Mouse (Mus musculus): Measurements from ENCODE around the gene Smcr8. TPM values are rescaled to one million over a fixed set of nuclear protein-coding genes. Genes with fewer than 3 reads are reported as not detected.
A peak's percentile ranks its signal among the peaks of the same experiment; 100 is the strongest.

Smcr8 gene
- polyA plus RNA-seq, 1 experiment: 12.1 TPM

GRCm38 (mm10) chr11:60826700-60827099 lies 49.4 kb downstream of the Smcr8 start:
- no peak for DNase-seq
- H3K27ac ChIP-seq (ENCODE audit: insufficient read depth, low read depth, low read length): no peak overlapping the region
- no peaks in the 10 kb centered on the region for H3K27me3 ChIP-seq (replicated peaks; ENCODE audit: control insufficient read depth, insufficient read depth, low read length)
- no peaks in the 10 kb centered on the region for H3K36me3 ChIP-seq (ENCODE audit: control insufficient read depth, insufficient read depth, low read length)
- no peak for TF ChIP-seq POLR2A (IDR thresholded peaks at IDR 0.05; ENCODE audit: low read depth, low read length)
- TF ChIP-seq CTCF (conservative IDR thresholded peaks at IDR 0.05; ENCODE audit: insufficient read depth, insufficient read length, low read depth, low read length): no peak
- H3K4me1 ChIP-seq (ENCODE audit: control insufficient read depth, insufficient read depth, low read length): peaks cover 4% of the 10 kb centered on the region; the same call in 1 of the 2 replicates
- WGBS: 68% methylated on average over 1 of the region's 1 CpGs
- H3K4me3 ChIP-seq (ENCODE audit: insufficient read depth, low read depth, low read length): no peak overlapping the region

DNA sequence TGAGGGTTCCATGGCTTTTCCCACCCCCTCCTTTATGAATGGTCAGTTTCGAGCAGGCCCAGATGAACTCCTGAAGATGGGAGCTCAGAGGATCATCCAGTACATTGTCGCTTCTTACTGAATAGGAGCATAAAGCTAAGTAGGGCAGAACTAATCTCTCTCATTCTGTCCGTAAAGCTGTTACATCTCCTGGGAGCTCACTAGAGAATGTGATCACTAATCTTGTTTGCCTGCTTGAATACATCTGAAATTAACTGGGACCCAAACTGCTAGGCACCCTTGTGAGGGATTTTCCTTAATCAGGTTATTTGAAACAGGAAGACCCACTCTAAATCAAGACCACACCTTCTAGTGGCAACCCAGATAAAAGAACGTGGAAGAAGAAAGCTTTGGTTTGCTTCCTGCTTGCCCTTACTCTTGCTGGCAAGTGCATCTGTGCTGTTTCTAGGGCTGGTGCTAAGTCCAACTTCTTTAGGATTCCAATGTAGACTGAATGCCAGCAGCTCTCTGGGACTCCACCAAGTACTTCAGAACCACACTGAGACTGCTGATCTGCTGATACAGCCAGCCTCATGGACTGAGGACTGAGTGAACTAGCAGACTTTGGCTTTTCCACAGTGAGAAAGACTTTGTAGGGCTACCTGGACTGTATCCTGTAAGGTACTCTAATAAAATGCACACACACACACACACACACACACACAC lies 50.1 kb downstream of the Smcr8 start:
- H3K27me3 ChIP-seq (replicated peaks; ENCODE audit: control insufficient read depth, insufficient read depth, low read length): no peaks in the 10 kb centered on the region
- H3K4me3 ChIP-seq (ENCODE audit: insufficient read depth, low read depth, low read length): no peak overlapping the region
- WGBS: 60% methylated on average over 4 of the region's 4 CpGs
- peaks cover 4% of the 10 kb centered on the region; the same call in 1 of the 2 replicates for H3K4me1 ChIP-seq (ENCODE audit: control insufficient read depth, insufficient read depth, low read length)
- no peak overlapping the region for H3K27ac ChIP-seq (ENCODE audit: insufficient read depth, low read depth, low read length)
- H3K36me3 ChIP-seq (ENCODE audit: control insufficient read depth, insufficient read depth, low read length): no peaks in the 10 kb centered on the region
- peak; percentile 70 for DNase-seq
- TF ChIP-seq CTCF (conservative IDR thresholded peaks at IDR 0.05; ENCODE audit: insufficient read depth, insufficient read length, low read depth, low read length) (no peak), POLR2A (IDR thresholded peaks at IDR 0.05; ENCODE audit: low read depth, low read length) (no peak)

- H3K4me3 ChIP-seq (ENCODE audit: insufficient read depth, low read depth, low read length): no peak overlapping the region
- H3K36me3 ChIP-seq (ENCODE audit: control insufficient read depth, insufficient read depth, low read length): no peaks in the 10 kb centered on the region
- 22% methylated on average over 2 of the region's 2 CpGs for WGBS
- TF ChIP-seq CTCF (conservative IDR thresholded peaks at IDR 0.05; ENCODE audit: insufficient read depth, insufficient read length, low read depth, low read length) (no peak), POLR2A (IDR thresholded peaks at IDR 0.05; ENCODE audit: low read depth, low read length) (no peak)
- H3K4me1 ChIP-seq (ENCODE audit: control insufficient read depth, insufficient read depth, low read length): peaks cover 4% of the 10 kb centered on the region; the same call in 1 of the 2 replicates
- peak; percentile 61 for DNase-seq
- H3K27me3 ChIP-seq (replicated peaks; ENCODE audit: control insufficient read depth, insufficient read depth, low read length): no peaks in the 10 kb centered on the region
- no peak overlapping the region for H3K27ac ChIP-seq (ENCODE audit: insufficient read depth, low read depth, low read length)
Observed at GRCm38 (mm10) chr11:60828903-60829302, 51.6 kb downstream of the Smcr8 start.

DNA sequence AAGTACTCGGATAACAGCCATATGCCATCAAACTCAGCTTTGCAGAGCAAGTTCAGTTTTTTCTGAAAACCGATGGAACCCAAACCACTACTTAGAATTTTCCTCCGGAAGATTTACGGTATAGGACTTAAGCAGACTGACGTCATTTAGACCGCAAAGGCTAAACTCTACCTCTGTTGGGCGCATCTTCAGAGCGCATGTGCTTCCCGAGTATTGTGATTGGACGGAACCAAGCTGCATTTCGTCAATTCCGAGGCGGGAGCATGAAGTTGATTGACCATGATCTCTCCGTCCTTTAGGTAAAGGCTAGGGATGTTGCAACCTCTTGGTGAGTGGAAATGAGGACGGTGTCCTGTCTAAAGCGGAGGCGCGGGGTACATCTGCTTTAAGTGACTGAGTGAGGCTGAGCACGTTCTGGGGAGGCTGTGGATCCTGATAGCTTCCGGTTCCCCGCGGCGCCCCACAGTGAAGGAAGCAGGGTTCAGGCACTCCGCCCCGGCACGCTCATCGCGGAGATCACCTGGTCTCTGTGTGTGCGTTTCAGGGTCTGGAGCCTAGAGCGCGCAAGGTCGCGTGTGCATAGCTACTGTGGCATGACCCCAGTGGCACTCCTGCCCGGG lies 53.2 kb downstream of the Smcr8 start, which contains the start of gene Dhrs7b:
Dhrs7b (plus strand) TSS at position 199 of the 620 bp plus-strand sequence.
- peak; percentile 95 for DNase-seq
- WGBS: under 1% methylated on average over 34 of the region's 34 CpGs
- no peaks in the 10 kb centered on the region for H3K27me3 ChIP-seq (replicated peaks; ENCODE audit: control insufficient read depth, insufficient read depth, low read length)
- peak within 1 kb of the TSS; percentile 27; the same call in 1 of the 2 replicates for H3K27ac ChIP-seq (ENCODE audit: insufficient read depth, low read depth, low read length)
- peaks cover 3% of the 10 kb centered on the region; the same call in 1 of the 2 replicates for H3K4me1 ChIP-seq (ENCODE audit: control insufficient read depth, insufficient read depth, low read length)
- peak within 1 kb of the TSS; percentile 85 for H3K4me3 ChIP-seq (ENCODE audit: insufficient read depth, low read depth, low read length)
- TF ChIP-seq CTCF (conservative IDR thresholded peaks at IDR 0.05; ENCODE audit: insufficient read depth, insufficient read length, low read depth, low read length): no peak
- no peak for TF ChIP-seq POLR2A (IDR thresholded peaks at IDR 0.05; ENCODE audit: low read depth, low read length)
- H3K36me3 ChIP-seq (ENCODE audit: control insufficient read depth, insufficient read depth, low read length): no peaks in the 10 kb centered on the region

GRCm38 (mm10) chr11:60836897-60837296 lies 59.6 kb downstream of the Smcr8 start:
- Histone ChIP-seq H3K27me3 (replicated peaks; ENCODE audit: control insufficient read depth, insufficient read depth, low read length) (no peaks in the 10 kb centered on the region), H3K27ac (ENCODE audit: insufficient read depth, low read depth, low read length) (no peak overlapping the region), H3K36me3 (ENCODE audit: control insufficient read depth, insufficient read depth, low read length) (no peaks in the 10 kb centered on the region), H3K4me1 (ENCODE audit: control insufficient read depth, insufficient read depth, low read length) (0 out of 2 replicates have a peak, but pooled peaks cover 7% of the 10 kb centered on the region), H3K4me3 (ENCODE audit: insufficient read depth, low read depth, low read length) (no peak overlapping the region)
- TF ChIP-seq POLR2A (IDR thresholded peaks at IDR 0.05; ENCODE audit: low read depth, low read length) (no peak), CTCF (conservative IDR thresholded peaks at IDR 0.05; ENCODE audit: insufficient read depth, insufficient read length, low read depth, low read length) (no peak)
- WGBS: 94% methylated on average over 6 of the region's 6 CpGs
- DNase-seq: no peak

Other genes with a start within 250 kb of the Smcr8 start
- gene Alkbh5, start 241.1 kb upstream of the Smcr8 start, polyA plus RNA-seq (2012; rRNA removed): 38.8 and 39.7 TPM in 2 replicates
- 26.2 and 30.6 TPM in 2 replicates for gene Llgl1, start 77.8 kb upstream of the Smcr8 start, polyA plus RNA-seq (2012; rRNA removed)
- gene Flii, start 50.3 kb upstream of the Smcr8 start, polyA plus RNA-seq (2012; rRNA removed): 164 and 176 TPM in 2 replicates
- gene Mief2, start 49.1 kb upstream of the Smcr8 start, polyA plus RNA-seq (2012; rRNA removed): 16.9 and 17.9 TPM in 2 replicates
- 5.8 and 5.9 TPM in 2 replicates for gene Top3a, start 159 bp upstream of the Smcr8 start, polyA plus RNA-seq (2012; rRNA removed)
- 108 and 120 TPM in 2 replicates for gene Shmt1, start 34.2 kb downstream of the Smcr8 start, polyA plus RNA-seq (2012; rRNA removed)
- gene Dhrs7b, start 53.1 kb downstream of the Smcr8 start, polyA plus RNA-seq (2012; rRNA removed): 29.1 and 30.0 TPM in 2 replicates
- 78.2 and 81.1 TPM in 2 replicates for gene Tmem11, start 101.7 kb downstream of the Smcr8 start, polyA plus RNA-seq (2012; rRNA removed)
- gene Natd1, start 137.2 kb downstream of the Smcr8 start, polyA plus RNA-seq (2012; rRNA removed): 39.3 and 46.2 TPM in 2 replicates
- 33.0 and 44.8 TPM in 2 replicates for gene Map2k3, start 154.5 kb downstream of the Smcr8 start, polyA plus RNA-seq (2012; rRNA removed)
- gene Kcnj12, start 245.0 kb downstream of the Smcr8 start, polyA plus RNA-seq (2012; rRNA removed): 4.6 and 5.7 TPM in 2 replicates

Data from kidney, adult 2 months (tissue).